Mouse (Mus musculus) brown adipose tissue, adult 24 weeks (tissue): Measurements from ENCODE around the gene Fbxl15. TPM values are rescaled to one million over a fixed set of nuclear protein-coding genes. Genes with fewer than 3 reads are reported as not detected.

Experiments
- H3K27ac ChIP-seq: fragments of 200-500 bp; replicated peaks from 2 replicates; pipeline ENCODE4 v1.5.1; 2012; ENCODE audit warnings: low read depth, mild to moderate bottlenecking, low read length
- H3K4me1 ChIP-seq: fragments of 200-500 bp; 2 replicates; pipeline ENCODE4 v1.6.1; 2012; ENCODE audit warnings: low read length, mixed read lengths; ENCODE audit not compliant: control insufficient read depth, insufficient read depth, insufficient read length
- H3K4me3 ChIP-seq: fragments of 200-500 bp; 2 replicates; pipeline ENCODE4 v1.5.1; 2012; ENCODE audit warnings: low read depth, mild to moderate bottlenecking, low read length, moderate library complexity; ENCODE audit not compliant: insufficient read depth
- polyA plus RNA-seq: library from polyadenylated mRNA; stranded (reverse); fragments of >200 nt; gene quantifications from 2 replicates; pipeline ENCODE4 v1.2.4, GENCODE M21; 2012; ENCODE audit not compliant: missing spikeins, insufficient read depth, insufficient read length

Gene Fbxl15
- polyA plus RNA-seq, 1 experiment: 8.9 TPM

DNA sequence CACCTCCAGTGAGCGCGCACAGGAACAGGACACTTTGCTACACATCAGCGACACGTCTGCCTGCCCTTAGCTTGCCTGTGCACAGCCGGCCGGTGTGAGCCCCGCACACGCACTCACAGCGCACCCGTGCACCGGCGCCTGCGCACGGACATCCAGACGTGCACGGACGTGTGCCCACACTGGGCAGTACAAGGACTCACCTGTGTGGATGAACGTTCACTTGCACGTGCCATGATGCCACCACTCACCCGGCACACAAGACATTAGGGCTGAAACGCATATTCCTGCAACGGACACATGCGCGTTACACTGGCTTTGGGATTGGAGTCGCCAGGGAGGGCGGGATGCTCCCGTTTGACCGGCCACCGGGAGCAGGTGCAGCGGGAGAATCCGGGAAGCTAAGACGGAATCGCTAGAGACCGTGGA lies 23.1 kb upstream of the Fbxl15 start:
- H3K4me3 ChIP-seq: peak overlapping the region; percentile 94
- peak overlapping the region; percentile 83 for H3K27ac ChIP-seq
- H3K4me1 ChIP-seq: no peaks in the 10 kb centered on the region

- Histone ChIP-seq H3K4me1 (no peaks in the 10 kb centered on the region), H3K4me3 (peak overlapping the region; percentile 94), H3K27ac (peak overlapping the region; percentile 83)
Observed at GRCm38 (mm10) chr19:46305432-46306267, 22.3 kb upstream of the Fbxl15 start.

GRCm38 (mm10) chr19:46306268-46306610 lies 21.7 kb upstream of the Fbxl15 start:
- H3K27ac ChIP-seq: no peak overlapping the region; the same call in 1 of the 2 replicates
- H3K4me1 ChIP-seq: no peaks in the 10 kb centered on the region
- peak overlapping the region; percentile 71 for H3K4me3 ChIP-seq

GRCm38 (mm10) chr19:46306751-46307289 lies 21.2 kb upstream of the Fbxl15 start:
- Histone ChIP-seq H3K4me3 (no peak overlapping the region; the same call in 1 of the 2 replicates), H3K4me1 (no peaks in the 10 kb centered on the region), H3K27ac (no peak overlapping the region)

DNA sequence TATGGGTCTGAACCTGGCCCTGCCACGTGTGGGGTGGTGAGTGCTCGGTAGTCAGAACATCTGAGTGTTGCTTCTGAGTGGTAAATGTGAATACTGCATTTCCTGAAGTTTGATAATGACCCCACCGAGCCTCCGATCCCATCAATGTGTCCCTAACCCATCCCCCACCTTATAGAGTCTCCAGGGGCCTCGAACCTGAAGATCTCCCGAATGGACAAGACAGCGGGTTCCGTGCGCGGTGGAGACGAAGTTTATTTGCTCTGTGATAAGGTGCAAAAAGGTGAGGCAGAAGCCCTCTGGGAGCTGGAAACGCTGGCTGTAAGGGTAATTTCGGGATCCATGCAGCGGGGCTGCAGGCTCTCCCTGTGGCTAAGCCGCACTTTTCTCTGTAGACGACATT lies 20.2 kb upstream of the Fbxl15 start:
- Histone ChIP-seq H3K4me3 (no peak overlapping the region), H3K4me1 (no peaks in the 10 kb centered on the region), H3K27ac (no peak overlapping the region)

GRCm38 (mm10) chr19:46308303-46308702 lies 19.7 kb upstream of the Fbxl15 start:
- no peaks in the 10 kb centered on the region for H3K4me1 ChIP-seq
- H3K27ac ChIP-seq: no peak overlapping the region
- no peak overlapping the region for H3K4me3 ChIP-seq

DNA sequence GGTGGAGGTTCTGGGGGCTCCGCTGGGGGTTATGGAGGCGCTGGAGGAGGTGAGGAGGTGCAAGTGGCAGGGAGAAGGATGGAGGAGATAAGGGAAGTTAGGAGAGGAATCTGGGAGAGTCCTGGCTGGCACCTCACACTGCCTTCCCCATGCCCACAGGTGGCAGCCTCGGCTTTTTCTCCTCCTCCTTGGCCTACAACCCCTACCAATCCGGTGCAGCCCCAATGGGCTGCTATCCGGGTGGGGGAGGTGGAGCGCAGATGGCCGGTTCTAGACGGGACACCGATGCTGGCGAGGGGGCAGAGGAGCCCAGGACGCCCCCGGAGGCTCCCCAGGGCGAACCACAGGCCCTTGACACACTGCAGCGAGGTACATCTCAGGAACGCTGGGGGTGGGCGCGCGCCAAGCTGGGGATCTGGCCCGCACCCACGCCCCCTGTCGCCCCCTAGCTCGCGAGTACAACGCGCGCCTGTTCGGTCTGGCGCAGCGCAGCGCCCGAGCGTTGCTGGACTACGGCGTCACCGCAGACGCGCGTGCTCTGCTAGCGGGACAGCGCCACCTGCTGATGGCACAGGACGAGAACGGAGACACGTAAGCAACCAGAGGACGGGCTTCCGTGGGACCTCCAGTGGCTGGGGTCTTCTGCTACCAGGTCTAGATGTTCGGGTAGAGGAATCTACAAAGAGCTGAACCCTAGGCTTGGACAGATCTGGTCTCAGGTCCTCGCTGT lies 19.1 kb upstream of the Fbxl15 start:
- peak overlapping the region; percentile 21; the same call in 1 of the 2 replicates for H3K4me3 ChIP-seq
- no peak overlapping the region for H3K27ac ChIP-seq
- no peaks in the 10 kb centered on the region for H3K4me1 ChIP-seq

- Histone ChIP-seq H3K27ac (no peak overlapping the region), H3K4me3 (no peak overlapping the region), H3K4me1 (no peaks in the 10 kb centered on the region)
Observed at GRCm38 (mm10) chr19:46309651-46310305, 18.2 kb upstream of the Fbxl15 start.

DNA sequence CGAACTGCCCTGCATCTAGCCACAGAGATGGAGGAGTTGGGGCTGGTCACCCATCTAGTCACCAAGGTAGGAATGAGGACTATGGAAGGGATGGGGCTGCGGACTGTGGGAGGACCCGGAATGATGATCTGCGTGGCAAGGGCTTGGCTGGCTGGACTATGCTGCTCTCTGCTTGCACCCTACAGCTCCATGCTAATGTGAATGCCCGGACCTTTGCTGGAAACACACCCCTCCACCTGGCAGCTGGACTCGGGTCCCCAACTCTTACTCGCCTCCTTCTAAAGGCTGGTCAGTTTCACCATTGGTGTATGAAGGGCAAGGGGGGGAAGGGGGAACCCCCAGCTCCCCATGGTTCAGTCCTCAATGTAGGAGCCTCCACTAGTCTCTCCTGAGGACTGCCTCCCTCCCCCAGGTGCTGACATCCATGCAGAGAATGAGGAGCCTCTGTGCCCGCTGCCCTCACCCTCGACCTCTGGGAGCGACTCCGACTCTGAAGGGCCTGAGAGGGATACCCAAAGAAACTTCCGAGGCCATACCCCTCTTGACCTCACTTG lies 17.6 kb upstream of the Fbxl15 start:
- no peak overlapping the region for H3K4me3 ChIP-seq
- H3K4me1 ChIP-seq: no peaks in the 10 kb centered on the region
- H3K27ac ChIP-seq: no peak overlapping the region

DNA sequence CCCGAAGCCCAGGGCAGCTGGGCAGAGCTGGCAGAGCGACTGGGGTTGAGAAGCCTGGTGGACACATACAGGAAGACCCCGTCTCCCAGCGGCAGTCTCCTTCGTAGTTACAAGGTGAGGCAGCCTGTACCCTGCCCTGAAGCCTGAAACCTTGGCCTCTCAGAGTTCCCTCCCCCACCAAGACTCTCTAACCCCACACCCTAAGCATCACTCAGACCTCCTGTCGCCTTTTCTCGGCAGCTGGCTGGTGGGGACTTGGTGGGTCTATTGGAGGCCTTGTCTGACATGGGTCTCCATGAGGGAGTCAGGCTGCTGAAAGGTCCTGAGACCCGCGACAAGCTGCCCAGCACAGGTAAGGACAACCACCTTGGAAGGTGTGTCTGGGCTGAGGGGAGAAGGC lies 16.6 kb upstream of the Fbxl15 start:
- H3K4me3 ChIP-seq: no peak overlapping the region
- H3K27ac ChIP-seq: no peak overlapping the region
- no peaks in the 10 kb centered on the region for H3K4me1 ChIP-seq

GRCm38 (mm10) chr19:46312566-46312965 lies 15.4 kb upstream of the Fbxl15 start:
- Histone ChIP-seq H3K4me3 (no peak overlapping the region), H3K4me1 (no peaks in the 10 kb centered on the region), H3K27ac (no peak overlapping the region)

GRCm38 (mm10) chr19:46313116-46313515 lies 14.9 kb upstream of the Fbxl15 start:
- Histone ChIP-seq H3K4me1 (no peaks in the 10 kb centered on the region), H3K4me3 (no peak overlapping the region), H3K27ac (no peak overlapping the region)

- Histone ChIP-seq H3K4me1 (no peaks in the 10 kb centered on the region), H3K4me3 (no peak overlapping the region), H3K27ac (no peak overlapping the region)
Observed at GRCm38 (mm10) chr19:46313591-46313990, 14.4 kb upstream of the Fbxl15 start.

- Histone ChIP-seq H3K4me3 (no peak overlapping the region), H3K4me1 (no peaks in the 10 kb centered on the region), H3K27ac (no peak overlapping the region)
Observed at GRCm38 (mm10) chr19:46314151-46314601, 13.8 kb upstream of the Fbxl15 start.
